In the genomic region with DNA sequence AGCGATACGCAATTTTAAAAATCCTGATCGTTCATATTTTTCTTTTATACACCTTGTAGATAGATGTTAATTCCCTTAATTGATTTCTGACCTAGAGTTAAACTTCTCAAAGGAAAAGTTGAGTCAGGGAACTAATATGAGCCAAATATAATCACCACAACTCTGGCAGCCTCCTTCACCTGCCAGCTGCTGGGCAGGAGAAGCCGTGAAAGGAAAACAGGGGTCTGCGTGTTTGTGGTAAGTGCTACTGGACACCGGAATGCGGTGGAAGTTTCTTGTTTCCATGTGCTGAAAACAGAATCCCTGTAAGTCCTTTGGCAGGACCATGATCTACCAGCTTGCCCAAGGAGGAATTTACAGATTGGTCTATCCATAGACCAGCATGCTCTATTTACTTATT, we compare ENCODE assay signal across 26 mouse cellular contexts.
"Had no signal": no experiment of that assay in that cellular context is flagged by ENCODE, and none has a peak within 500 bp of the region (broad histone marks: within the 10 kb centered on the region; RNA-seq: fewer than 3 reads in every experiment).

No protein-coding gene starts in this region.

- H3K9ac ChIP-seq: heart, embryonic 13.5 days; heart, embryonic 15.5 days; hindbrain, embryonic 14.5 days; intestine, embryonic 15.5 days; kidney, embryonic 15.5 days; limb, embryonic 13.5 days; limb, embryonic 15.5 days; liver, embryonic 12.5 days had no signal

- H3K27me3 ChIP-seq: heart, embryonic 13.5 days; heart, embryonic 15.5 days; intestine, embryonic 15.5 days; kidney, embryonic 15.5 days; limb, embryonic 13.5 days; limb, embryonic 15.5 days; liver, embryonic 12.5 days had no signal

- H3K4me3 ChIP-seq: heart, adult 2 months; heart, embryonic 13.5 days; heart, embryonic 15.5 days; intestine, embryonic 15.5 days; kidney, embryonic 15.5 days; limb, embryonic 13.5 days; limb, embryonic 15.5 days; liver, embryonic 12.5 days had no signal

- H3K9me3 ChIP-seq: heart, embryonic 13.5 days; heart, embryonic 15.5 days; intestine, embryonic 15.5 days; kidney, embryonic 15.5 days; limb, embryonic 13.5 days; limb, embryonic 15.5 days; liver, embryonic 12.5 days had no signal

- DNase-seq: gastrocnemius, postnatal 14 days; gastrocnemius, postnatal 36 days; heart, adult 11 months; heart, adult 2 months; heart, postnatal 14 days; heart, postnatal 36 days; kidney, adult 11 months; kidney, adult 2 months; kidney, adult 9 months; kidney, postnatal 14 days; kidney, postnatal 36 days; layer of hippocampus, adult 9-11 months; layer of hippocampus, postnatal 36 days; left cerebral cortex, postnatal 4 days had no signal

- ATAC-seq: hindbrain, embryonic 16.5 days; inflammation-experienced regulatory T-cells, adult 6 months; intestine, embryonic 15.5 days; liver, embryonic 12.5 days had no signal

- H3K4me1 ChIP-seq: heart, embryonic 13.5 days; intestine, embryonic 15.5 days; kidney, embryonic 15.5 days; limb, embryonic 13.5 days; limb, embryonic 15.5 days; liver, embryonic 12.5 days had no signal

- H3K4me2 ChIP-seq: heart, embryonic 11.5 days; heart, embryonic 13.5 days; heart, embryonic 15.5 days; hindbrain, embryonic 14.5 days; intestine, embryonic 15.5 days; kidney, embryonic 15.5 days; limb, embryonic 13.5 days; limb, embryonic 15.5 days; liver, embryonic 12.5 days had no signal

- H3K36me3 ChIP-seq: heart, embryonic 13.5 days; heart, embryonic 15.5 days; intestine, embryonic 15.5 days; kidney, embryonic 15.5 days; limb, embryonic 13.5 days; limb, embryonic 15.5 days; liver, embryonic 12.5 days had no signal

- H3K27ac ChIP-seq: heart, adult 2 months; heart, embryonic 13.5 days; heart, embryonic 15.5 days; hindbrain, embryonic 14.5 days; kidney, embryonic 15.5 days; kidney, postnatal 0 days; limb, embryonic 13.5 days; limb, embryonic 15.5 days; liver, embryonic 12.5 days had no signal
